Mouse (Mus musculus): ENCODE data around the gene Crp.
A peak's percentile ranks its signal among the peaks of the same experiment; 100 is the strongest.

DNA sequence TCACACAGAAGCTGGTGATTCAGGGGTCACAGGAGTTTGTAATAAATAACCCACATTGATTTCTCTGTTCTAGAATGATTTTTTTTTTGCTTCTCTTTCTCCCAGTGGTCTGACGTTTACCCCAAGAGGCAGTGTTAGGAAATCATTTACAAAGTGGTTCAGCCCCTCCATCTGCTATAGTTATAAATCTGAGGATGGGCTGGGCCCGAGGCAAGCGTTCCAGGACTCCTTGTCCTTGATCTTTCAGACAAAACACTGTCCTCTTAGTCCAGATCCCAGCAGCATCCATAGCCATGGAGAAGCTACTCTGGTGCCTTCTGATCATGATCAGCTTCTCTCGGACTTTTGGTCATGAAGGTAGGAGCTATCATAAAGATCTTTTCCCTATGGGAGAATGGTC, at the start of gene Crp:
- TF ChIP-seq CTCF (IDR thresholded peaks at IDR 0.05; ENCODE audit: low read depth, low read length) (no peak), POLR2A (IDR thresholded peaks at IDR 0.05; ENCODE audit: extremely low read depth, insufficient read depth, low read length) (peak; percentile 56; the same call in 1 of the 2 replicates)

Data from liver, adult 2 months (tissue).